Mouse (Mus musculus) frontal cortex, postnatal 25 days (tissue): ENCODE results near the gene Plek2.
"Not testable (repeated sequence)": the region's sequence is repeated elsewhere in the genome, so short reads cannot be mapped to it uniquely, and the experiment has no call there.

Source experiments
- DNase-seq, 2 experiments: peaks; one replicate each; pipeline ENCODE4 v3.0.0; 2022; ENCODE audit warnings: low spot score in 2 of 2

The Plek2 gene

DNA sequence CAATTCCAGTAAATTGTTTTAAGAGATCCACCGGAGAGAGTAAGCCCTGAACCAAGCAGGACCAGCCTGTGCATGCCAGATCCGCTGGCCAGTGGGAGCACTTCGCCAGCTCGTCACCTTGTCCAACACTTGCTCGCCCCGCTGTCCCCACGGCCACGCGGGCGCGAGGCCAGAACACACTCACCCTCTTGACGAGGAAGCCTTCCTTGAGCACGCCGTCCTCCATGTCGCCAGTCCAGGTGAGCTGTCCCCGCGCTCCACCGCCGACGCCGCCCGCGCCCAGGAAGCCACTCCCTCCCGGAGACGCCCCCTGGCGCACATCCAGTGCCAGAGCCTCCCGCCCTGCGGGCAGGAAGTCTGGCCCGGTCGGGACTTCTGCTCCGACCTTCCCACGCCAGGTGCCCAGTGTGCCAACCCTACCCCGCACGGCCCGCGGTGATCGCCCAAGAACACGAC lies at the start of gene Plek2:
TSS of gene Plek2 (minus strand) at position 258 of the 456 bp plus-strand sequence.
- no peak for DNase-seq

DNA sequence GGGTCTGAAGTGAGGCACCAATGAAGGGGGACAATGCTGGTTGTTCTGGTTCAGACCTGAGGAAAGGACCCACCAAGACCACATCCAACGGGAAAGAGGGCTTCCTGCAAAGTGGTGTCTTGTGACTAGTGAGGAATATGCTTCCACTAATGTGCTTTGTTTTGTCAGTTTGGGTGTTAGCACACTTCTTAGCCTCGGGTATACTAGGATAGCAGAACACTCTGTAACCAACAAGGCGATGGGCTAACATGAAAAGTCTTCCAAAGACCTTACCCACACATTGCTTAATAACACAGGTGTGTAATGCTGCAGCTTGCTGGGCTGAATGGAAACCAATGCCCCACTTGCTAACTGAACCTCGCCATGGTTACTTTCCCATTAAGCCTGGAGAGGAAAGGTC lies 49.6 kb upstream of the Plek2 start:
- DNase-seq = no peak

DNA sequence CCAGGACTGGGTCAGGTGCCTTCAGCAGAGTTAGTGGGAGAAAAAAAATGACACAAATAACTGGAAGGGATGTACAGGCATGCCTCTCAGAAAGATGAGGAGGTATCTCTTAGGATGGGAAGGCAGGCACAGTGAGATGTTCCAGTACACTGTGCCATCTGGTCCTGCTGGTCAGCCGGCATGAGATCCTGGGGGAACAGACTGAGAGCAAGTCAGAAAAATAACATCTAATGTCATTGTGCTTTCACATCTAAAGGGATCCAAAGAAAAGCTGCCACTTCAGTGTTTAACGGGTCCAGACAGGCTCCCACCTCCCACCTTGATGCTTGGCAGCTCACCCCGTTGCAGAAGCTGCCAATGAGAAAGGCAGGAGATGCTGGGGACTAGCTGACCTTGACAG lies 45.7 kb upstream of the Plek2 start:
- no peak for DNase-seq

DNA sequence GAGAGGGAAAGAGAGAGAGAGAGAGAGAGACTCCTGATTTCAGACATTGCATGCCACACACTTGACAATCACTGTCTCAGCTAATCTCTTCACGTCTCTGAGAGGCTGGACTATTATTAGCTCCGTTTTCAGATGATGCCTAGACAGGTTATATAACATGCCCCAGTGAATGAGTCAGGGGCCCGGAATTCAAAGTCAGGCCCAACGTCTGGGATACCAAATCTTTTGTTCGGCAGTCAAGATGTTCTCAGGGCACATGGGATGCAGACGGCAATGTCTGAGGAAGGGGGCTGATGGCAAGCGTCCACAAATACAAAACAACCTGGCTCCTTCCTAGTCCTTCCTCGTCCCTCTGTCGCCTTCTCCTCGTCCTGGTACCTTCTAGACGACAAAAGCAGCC lies 45.3 kb upstream of the Plek2 start:
- DNase-seq = no peak

GRCm38 (mm10) chr12:78947661-78948060 lies 40.9 kb upstream of the Plek2 start:
- DNase-seq = no peak

- DNase-seq = no peak
Observed at GRCm38 (mm10) chr12:78947161-78947560, 40.4 kb upstream of the Plek2 start.

GRCm38 (mm10) chr12:78942931-78943330 lies 36.2 kb upstream of the Plek2 start:
- DNase-seq = no peak

- DNase-seq = no peak
Observed at GRCm38 (mm10) chr12:78940081-78940480, 33.3 kb upstream of the Plek2 start.

DNA sequence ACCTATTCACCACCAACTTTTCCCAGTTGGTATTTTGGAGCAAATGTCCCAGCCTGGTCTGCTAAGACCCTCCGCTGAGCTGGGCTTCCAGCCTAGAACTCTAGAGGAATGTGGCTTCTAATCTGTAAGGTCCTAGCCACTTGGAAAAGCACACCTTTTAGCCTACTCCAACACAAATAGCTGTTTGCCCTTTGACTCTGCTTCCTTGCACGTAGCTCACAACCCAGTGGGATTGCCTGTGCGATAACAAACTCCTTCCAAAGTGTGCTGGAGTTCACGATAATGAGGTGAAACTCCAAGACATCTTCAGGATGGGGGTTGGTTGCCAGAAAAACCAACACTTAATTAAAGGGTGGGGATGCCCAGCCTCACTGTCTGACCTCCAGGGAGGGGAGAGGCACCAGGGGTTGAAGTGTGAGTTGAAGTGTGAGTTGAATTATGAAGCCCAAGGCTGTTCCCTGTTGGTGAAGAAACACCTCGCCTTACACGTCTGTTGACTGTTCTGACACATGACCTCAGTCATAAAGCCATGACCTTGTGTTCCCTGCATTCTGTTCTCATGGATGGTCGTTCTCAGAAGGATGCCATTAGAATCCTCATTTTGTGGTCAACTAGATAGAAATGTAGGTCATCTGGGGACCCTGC lies 32.8 kb upstream of the Plek2 start:
- DNase-seq = no peak

GRCm38 (mm10) chr12:78936494-78936893 lies 29.7 kb upstream of the Plek2 start:
- no peak for DNase-seq

GRCm38 (mm10) chr12:78929900-78930299 lies 23.1 kb upstream of the Plek2 start:
- no peak for DNase-seq

DNA sequence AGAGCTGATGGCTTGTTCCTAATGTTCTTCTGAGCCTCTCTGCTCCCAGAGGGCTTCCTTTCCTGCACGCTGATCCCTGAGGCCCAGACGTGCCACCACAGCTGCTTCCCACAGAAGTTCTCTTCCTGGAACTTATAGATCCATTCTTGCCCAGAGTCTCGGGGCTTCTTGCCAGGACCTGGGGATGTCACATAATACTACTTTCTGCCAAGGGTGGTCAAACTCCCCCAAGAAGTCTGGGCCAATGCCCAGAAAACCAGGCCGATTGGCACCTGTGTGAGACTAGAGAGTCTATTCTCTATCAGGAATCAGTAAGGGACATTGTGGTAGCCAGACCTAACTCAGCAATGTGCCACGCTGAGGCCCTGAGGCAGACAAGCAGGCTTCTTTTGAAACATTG lies 20.5 kb upstream of the Plek2 start:
- no peak for DNase-seq

GRCm38 (mm10) chr12:78923539-78924189 lies 16.9 kb upstream of the Plek2 start:
- no peak for DNase-seq

DNA sequence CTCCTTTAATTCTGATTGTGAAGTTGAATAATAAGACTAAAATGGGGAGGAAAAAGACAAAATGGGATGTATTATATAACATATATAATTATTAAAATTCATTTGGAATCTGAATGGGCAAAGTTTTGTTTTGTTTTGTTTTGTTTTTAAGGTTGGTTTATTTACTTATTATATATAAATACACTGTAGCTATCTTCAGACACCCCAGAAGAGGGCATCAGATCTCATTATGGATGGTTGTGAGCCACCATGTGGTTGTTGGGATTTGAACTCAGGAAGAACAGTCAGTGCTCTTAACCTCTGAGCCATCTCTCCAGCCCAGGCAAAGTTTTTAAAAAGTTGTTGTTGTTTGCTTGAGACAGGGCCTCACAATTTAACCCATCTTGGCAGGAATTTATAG lies 16.2 kb upstream of the Plek2 start:
- DNase-seq = not testable (repeated sequence)

DNA sequence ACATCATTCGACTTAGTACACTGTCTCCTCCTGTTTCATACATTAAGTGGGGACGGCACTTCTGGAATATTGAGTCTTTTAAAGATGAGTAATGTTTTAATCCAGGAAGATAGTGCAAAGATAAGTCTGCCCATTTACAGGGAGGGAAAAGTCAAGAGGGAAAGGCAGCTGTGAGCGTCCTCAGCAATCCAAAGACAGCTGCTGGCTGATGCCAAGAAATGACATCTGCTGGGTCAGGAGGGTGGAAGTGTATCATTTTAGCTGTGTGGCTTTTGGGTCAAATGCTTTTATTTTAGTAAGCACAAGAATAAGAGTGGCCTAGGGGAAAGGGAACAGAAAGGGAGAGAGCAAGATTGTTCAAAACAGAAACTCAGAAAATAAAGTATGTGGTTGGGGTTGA lies 15.3 kb upstream of the Plek2 start:
- no peak for DNase-seq

- DNase-seq = no peak
Observed at GRCm38 (mm10) chr12:78921421-78921820, 14.7 kb upstream of the Plek2 start.

DNA sequence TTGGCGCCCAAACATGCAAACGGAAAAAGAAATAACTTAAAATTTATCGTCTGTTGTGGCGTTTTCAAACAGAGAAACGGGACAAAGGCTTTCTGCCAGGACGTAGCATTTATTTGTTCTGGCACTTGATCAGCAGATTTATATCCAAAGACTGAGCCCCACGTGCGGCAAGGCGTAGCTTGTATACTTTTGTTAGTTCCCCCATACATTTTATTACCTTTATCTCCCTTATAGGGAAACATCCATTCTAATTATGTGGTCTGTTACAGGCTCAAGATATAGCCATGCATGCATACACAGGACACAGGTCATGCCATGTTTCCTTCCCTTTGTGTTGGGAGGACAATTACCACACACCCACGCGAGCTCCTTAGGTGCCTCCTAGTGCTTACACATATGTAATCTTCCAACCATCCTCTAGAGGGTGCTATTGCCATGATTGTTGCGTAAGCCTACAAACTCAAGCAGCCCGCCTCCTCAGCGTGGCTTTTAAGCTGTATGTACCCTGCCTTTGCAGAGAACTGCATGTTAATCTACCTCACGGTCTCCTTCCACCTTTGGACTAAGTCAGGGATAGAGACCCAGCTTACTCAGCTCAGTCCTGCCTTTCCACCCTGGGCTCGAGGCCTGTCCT lies 12.4 kb upstream of the Plek2 start:
- peak; percentile 32 to 50 for DNase-seq

DNA sequence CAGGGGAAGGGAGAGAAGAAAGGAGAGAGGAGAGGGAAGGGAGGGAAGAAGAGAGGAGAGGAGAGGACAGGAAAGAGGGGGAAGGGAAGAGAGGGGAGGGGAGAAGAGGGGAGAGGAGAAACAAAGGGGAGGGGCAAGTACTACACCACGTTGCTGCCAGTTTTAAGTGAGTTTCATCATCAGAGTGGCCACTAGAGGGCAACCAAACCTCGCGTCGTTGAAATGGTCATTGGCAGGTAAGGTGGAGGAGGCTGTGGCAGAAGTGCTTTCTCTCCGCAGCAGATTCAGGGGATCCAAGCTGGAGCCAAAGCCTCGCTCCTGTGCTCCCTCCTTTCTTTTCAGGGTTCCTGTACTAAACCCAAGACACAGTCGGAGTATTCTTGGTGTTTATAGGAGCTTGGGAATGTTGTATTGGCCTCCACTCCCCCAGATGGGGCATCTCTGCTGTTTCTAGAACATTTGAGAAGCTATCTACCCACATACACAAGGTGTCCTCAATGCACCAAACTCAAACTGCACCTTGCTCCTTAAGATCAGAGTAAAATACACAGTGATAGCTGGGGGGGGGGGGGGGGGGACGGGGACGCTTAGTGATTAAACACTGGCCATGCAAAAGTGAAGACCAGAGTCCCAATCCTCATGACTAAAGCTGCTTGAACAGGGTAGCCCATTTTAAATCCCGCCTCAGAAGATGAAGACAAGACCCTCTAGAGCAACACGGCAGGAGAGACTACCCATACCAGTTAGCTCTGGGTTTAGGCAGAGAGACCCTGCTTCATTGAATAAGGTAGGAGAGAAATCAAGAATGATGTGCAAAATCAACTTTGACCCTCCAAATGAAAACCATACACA lies 11.7 kb upstream of the Plek2 start:
- DNase-seq = peak; percentile 62 to 77

DNA sequence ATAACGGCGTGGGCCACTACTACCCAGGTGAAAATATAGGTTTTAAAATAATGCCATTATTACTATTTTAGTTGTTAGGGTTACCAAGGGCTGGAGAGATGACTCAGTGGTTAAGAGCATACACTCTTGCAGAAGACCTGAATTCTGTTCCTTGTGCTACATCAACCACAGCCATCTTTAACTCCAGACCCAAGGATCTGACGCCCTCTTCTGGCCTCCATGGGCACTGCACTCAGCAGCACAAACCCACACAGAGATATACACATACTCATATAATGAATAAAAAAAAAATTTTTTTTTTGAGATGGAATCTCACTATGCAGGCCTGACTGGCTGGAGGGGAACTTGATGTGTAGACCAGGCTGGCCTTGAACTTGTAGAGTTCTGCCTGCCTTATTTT lies 9.5 kb upstream of the Plek2 start:
- DNase-seq = no peak

DNA sequence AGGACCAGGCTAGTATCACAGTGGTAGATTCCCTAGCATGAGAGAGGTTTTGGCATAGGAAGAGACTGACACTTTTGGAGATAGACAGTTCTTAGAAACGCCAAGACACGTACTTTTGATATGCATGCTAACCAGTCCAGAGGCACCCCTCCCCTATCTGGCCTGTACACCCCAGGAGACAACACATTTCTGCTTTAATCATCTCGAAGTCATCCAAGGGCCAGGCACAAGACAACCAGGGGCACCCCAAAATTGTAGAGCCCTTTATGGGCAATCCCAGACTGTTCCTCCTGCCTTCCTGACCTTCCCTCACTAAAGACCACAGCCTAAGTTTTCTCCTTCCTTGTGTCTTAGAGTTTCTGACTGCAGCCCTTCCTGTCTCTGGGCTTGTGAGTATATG lies 8.8 kb upstream of the Plek2 start:
- DNase-seq = no peak

- no peak for DNase-seq
Observed at GRCm38 (mm10) chr12:78914458-78914857, 7.7 kb upstream of the Plek2 start.

DNA sequence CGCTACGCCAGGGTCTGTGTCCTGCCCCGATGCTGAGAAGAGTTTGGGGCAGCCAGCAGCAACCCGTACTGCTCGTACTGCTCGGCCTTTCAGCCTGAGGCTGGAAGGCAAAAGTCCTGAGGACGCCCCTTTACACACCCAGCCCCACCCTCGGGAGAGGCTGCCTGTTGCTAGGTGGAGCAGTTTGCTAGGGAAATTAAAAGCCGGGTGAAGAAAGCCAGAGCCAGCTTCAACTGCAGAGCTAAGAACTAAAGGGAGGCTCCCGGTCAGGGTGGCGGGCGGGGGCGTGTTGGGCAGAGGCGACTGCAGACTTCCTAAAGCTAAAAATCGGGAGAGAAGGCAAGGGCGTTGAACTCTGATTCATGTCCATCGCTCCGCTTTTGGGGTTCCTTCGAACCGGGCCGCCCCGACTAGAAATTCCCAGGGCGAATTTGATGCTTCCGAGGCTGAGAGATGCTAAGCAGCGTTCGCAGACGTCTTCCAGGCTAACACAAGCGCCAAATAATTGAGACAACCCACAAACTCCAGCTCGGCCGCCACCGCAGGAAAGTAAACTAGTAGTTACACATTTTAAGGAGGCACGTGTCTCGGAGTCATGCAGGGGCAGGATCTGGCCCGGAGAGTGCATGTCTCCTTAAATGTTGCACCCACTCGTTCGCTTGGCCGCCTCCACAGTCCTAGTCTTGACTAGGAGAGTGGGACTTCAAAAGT lies 5.1 kb upstream of the Plek2 start:
- peak in 1 of 2 experiments; percentile 9 for DNase-seq
